Mouse (Mus musculus) megakaryocyte, embryonic 14.5 days (primary cell): Measurements from ENCODE around the gene Bcl9.

Source experiments
- FLI1 ChIP-seq: IDR thresholded peaks from 2 replicates; pipeline ENCODE4 v1.6.1; 2012; ENCODE audit warnings: low read length, inconsistent platforms, mixed read lengths
- GATA1 ChIP-seq: IDR thresholded peaks from 3 replicates; pipeline ENCODE4 v1.6.1; 2012; ENCODE audit warnings: mixed read lengths, low read length, inconsistent platforms, borderline replicate concordance

DNA sequence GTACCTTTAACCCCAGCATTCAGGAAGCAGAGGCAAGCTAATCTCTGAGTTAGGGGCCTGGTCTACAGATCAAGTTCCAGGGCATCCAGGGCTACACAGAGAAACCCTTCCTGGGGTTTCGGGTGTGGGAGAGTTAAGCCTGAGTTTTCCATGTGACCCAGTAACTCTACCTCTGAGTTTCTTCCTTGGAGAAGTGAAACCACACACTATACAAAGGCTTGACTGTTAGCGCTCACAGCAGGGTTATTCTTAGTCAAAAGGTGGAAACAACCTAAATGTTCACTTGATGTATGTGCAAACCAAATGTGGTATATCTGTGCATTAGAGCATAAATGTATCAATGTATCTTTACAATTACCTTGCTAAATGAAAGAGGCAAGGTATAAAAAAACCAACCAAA is 59.2 kb downstream of the Bcl9 start:
- TF ChIP-seq GATA1 (no peak), FLI1 (no peak)
